Mouse (Mus musculus) inflammation-experienced regulatory T-cells, adult 6 months (primary cell): ENCODE data around the gene BC030870. TPM values are rescaled to one million over a fixed set of nuclear protein-coding genes. Genes with fewer than 3 reads are reported as not detected.
"Not testable (repeated sequence)": the region's sequence is repeated elsewhere in the genome, so short reads cannot be mapped to it uniquely, and the experiment has no call there.

ENCODE experiments used
- ATAC-seq: one replicate; pipeline ENCODE4 v1.8.0; 2017
- polyA plus RNA-seq, 3 experiments: library from polyadenylated mRNA; unstranded; fragments of 100-300 nt; shearing (Covaris generic); gene quantifications; one replicate each; pipeline ENCODE4 v1.2.1; 2017

Gene BC030870
- not detected for polyA plus RNA-seq

- no peak for ATAC-seq
These were observed at the start of gene BC030870 for GRCm38 (mm10) chr8:65129199-65129788. Gene BC030870, minus strand, starts transcription at chr8:65129563.

- no peak for ATAC-seq
These were observed 45.5 kb upstream of the BC030870 start for GRCm38 (mm10) chr8:65174746-65175476.

- no peak for ATAC-seq
These were observed 39.8 kb upstream of the BC030870 start for GRCm38 (mm10) chr8:65169184-65169583.

- not testable (repeated sequence) for ATAC-seq
These were observed 31.3 kb upstream of the BC030870 start for GRCm38 (mm10) chr8:65160676-65161075.

- no peak for ATAC-seq
These were observed 29.9 kb upstream of the BC030870 start for GRCm38 (mm10) chr8:65159096-65159748.

- ATAC-seq: no peak
These were observed 28.5 kb upstream of the BC030870 start for GRCm38 (mm10) chr8:65157901-65158300.

GRCm38 (mm10) chr8:65138830-65139466 lies 9.6 kb upstream of the BC030870 start:
- no peak for ATAC-seq

GRCm38 (mm10) chr8:65126454-65126853 lies 2.9 kb downstream of the BC030870 start:
- ATAC-seq: no peak

GRCm38 (mm10) chr8:65126014-65126413 lies 3.3 kb downstream of the BC030870 start:
- no peak for ATAC-seq

GRCm38 (mm10) chr8:65112092-65112491 lies 17.3 kb downstream of the BC030870 start:
- ATAC-seq: no peak

GRCm38 (mm10) chr8:65110285-65110691 lies 19.1 kb downstream of the BC030870 start:
- no peak for ATAC-seq

- ATAC-seq: no peak
These were observed 20.4 kb downstream of the BC030870 start for GRCm38 (mm10) chr8:65108936-65109335.

GRCm38 (mm10) chr8:65107936-65108718 lies 21.2 kb downstream of the BC030870 start:
- no peak for ATAC-seq

- ATAC-seq: no peak
These were observed 25.3 kb downstream of the BC030870 start for GRCm38 (mm10) chr8:65104041-65104440.

- no peak for ATAC-seq
These were observed 25.7 kb downstream of the BC030870 start for GRCm38 (mm10) chr8:65103632-65104031.

GRCm38 (mm10) chr8:65099735-65100134 lies 29.6 kb downstream of the BC030870 start:
- ATAC-seq: no peak

- ATAC-seq: no peak
These were observed 31.5 kb downstream of the BC030870 start for GRCm38 (mm10) chr8:65097760-65098415.

GRCm38 (mm10) chr8:65089781-65090180 lies 39.6 kb downstream of the BC030870 start:
- no peak for ATAC-seq

GRCm38 (mm10) chr8:65088120-65088519 lies 41.2 kb downstream of the BC030870 start:
- no peak for ATAC-seq

- ATAC-seq: no peak
These were observed 41.7 kb downstream of the BC030870 start for GRCm38 (mm10) chr8:65087711-65088110.

- ATAC-seq: no peak
These were observed 43.7 kb downstream of the BC030870 start for GRCm38 (mm10) chr8:65085680-65086079.

GRCm38 (mm10) chr8:65080731-65081130 lies 48.6 kb downstream of the BC030870 start:
- ATAC-seq: no peak
